In genomic region chr8:126707300-126707902, GRCm38 (mm10) we compare ENCODE assay signal across 12 mouse cellular contexts.
DNase-seq lines count a peak whose midpoint lies in the region; ATAC-seq lines count a peak whose summit lies in the region.
"Had no signal": no experiment of that assay in that cellular context is flagged by ENCODE, and none has a peak within 500 bp of the region (broad histone marks: within the 10 kb centered on the region; RNA-seq: fewer than 3 reads in every experiment).

No protein-coding gene starts in this region.

- no peaks in the 10 kb centered on the region for H3K36me3 ChIP-seq in heart, embryonic 12.5 days
- H3K36me3 ChIP-seq in lung, embryonic 15.5 days, result no peaks in the 10 kb centered on the region
- no peaks in the 10 kb centered on the region for H3K36me3 ChIP-seq in embryonic facial prominence, embryonic 15.5 days
- H3K36me3 ChIP-seq: G1E; heart, embryonic 10.5 days had no signal

- H3K4me1 ChIP-seq in heart, embryonic 12.5 days (replicated peaks), result peaks cover 14% of the 10 kb centered on the region
- H3K4me1 ChIP-seq in lung, embryonic 15.5 days, result peaks cover 10% of the 10 kb centered on the region
- H3K4me1 ChIP-seq in embryonic facial prominence, embryonic 15.5 days, result peaks cover 28% of the 10 kb centered on the region

- ATAC-seq in heart, embryonic 12.5 days (ENCODE audit: insufficient number of reproducible peaks, low FRiP score), result no peak
- ATAC-seq in lung, embryonic 15.5 days (ENCODE audit: borderline replicate concordance, extremely low read depth, low FRiP score, low TSS enrichment), result no peak
- no peak; the same call in 1 of the 2 replicates for ATAC-seq in embryonic facial prominence, embryonic 15.5 days (ENCODE audit: insufficient number of reproducible peaks, low FRiP score, low TSS enrichment, low read depth)
- ATAC-seq in megakaryocyte progenitor cell, adult 5-6 weeks (replicated peaks; ENCODE audit: poor library complexity), result peak; percentile 56

- no peak overlapping the region for H3K27ac ChIP-seq in heart, embryonic 12.5 days (ENCODE audit: poor library complexity, severe bottlenecking)
- peak overlapping the region; percentile 58 for H3K27ac ChIP-seq in lung, embryonic 15.5 days
- H3K27ac ChIP-seq in embryonic facial prominence, embryonic 15.5 days (replicated peaks), result peak overlapping the region; percentile 13
- H3K27ac ChIP-seq: heart, embryonic 10.5 days; liver, embryonic 14.5 days had no signal

- peak; percentile 89 for DNase-seq in heart, adult 11 months
- DNase-seq in lung, postnatal 25 days (ENCODE audit: low spot score), result no peak
- DNase-seq in kidney, postnatal 4 days, result no peak
- DNase-seq in spleen, postnatal 4 days (ENCODE audit: low spot score in 2 of 2), result no peak

- no peak overlapping the region for H3K9ac ChIP-seq in heart, embryonic 12.5 days
- no peak overlapping the region for H3K9ac ChIP-seq in lung, embryonic 15.5 days
- no peak overlapping the region for H3K9ac ChIP-seq in embryonic facial prominence, embryonic 15.5 days
- H3K9ac ChIP-seq: liver, embryonic 14.5 days had no signal

- 55% methylated on average over 6 of the region's 6 CpGs for WGBS in heart, embryonic 12.5 days
- 47% methylated on average over 6 of the region's 6 CpGs for WGBS in lung, embryonic 15.5 days
- WGBS in embryonic facial prominence, embryonic 15.5 days, result 39% methylated on average over 6 of the region's 6 CpGs

- no peaks in the 10 kb centered on the region for H3K9me3 ChIP-seq in heart, embryonic 12.5 days (replicated peaks)
- no peaks in the 10 kb centered on the region for H3K9me3 ChIP-seq in lung, embryonic 15.5 days
- H3K9me3 ChIP-seq in embryonic facial prominence, embryonic 15.5 days (replicated peaks), result no peaks in the 10 kb centered on the region
- H3K9me3 ChIP-seq: G1E; heart, embryonic 10.5 days had no signal

- no peak overlapping the region for H3K4me2 ChIP-seq in heart, embryonic 12.5 days
- H3K4me2 ChIP-seq in lung, embryonic 15.5 days, result no peak overlapping the region
- H3K4me2 ChIP-seq in embryonic facial prominence, embryonic 15.5 days (replicated peaks), result no peak overlapping the region

- no peak overlapping the region for H3K4me3 ChIP-seq in heart, embryonic 12.5 days
- H3K4me3 ChIP-seq in lung, embryonic 15.5 days, result no peak overlapping the region
- H3K4me3 ChIP-seq in embryonic facial prominence, embryonic 15.5 days (replicated peaks), result no peak overlapping the region
- H3K4me3 ChIP-seq: heart, embryonic 10.5 days; myocyte had no signal

- H3K27me3 ChIP-seq in heart, embryonic 12.5 days (replicated peaks), result no peaks in the 10 kb centered on the region
- no peaks in the 10 kb centered on the region for H3K27me3 ChIP-seq in lung, embryonic 15.5 days
- H3K27me3 ChIP-seq in embryonic facial prominence, embryonic 15.5 days, result no peaks in the 10 kb centered on the region
